Mouse (Mus musculus): ENCODE data around the gene Olfr134.
"Not testable (repeated sequence)": the region's sequence is repeated elsewhere in the genome, so short reads cannot be mapped to it uniquely, and the experiment has no call there.

The Olfr134 gene

DNA sequence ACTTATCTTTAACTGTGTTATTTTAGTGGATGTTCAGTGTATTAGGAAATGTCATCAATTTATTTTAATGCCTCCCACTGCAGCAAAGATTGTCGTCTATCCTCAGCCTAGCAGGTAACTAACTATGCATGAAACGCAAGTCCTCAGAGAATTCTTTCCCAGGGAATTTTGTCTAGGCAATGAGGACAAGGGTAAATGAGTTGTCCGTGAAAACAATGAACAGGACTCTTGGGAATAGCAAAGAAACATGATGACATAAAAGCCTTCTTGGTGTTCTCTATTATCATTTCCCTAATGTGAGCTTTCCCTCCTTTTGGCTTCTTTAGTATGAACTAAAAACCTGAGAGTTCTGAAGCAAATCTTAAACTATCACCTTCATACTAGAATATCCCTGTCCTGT, at the start of gene Olfr134:
Gene Olfr134, plus strand, starts transcription at position 301 of the 400 bp plus-strand sequence.
- DNase-seq (ENCODE audit: low spot score): no peak

- not testable (repeated sequence) for DNase-seq (ENCODE audit: low spot score)
These were observed 47.0 kb upstream of the Olfr134 start for GRCm38 (mm10) chr17:38124199-38124598.

DNA sequence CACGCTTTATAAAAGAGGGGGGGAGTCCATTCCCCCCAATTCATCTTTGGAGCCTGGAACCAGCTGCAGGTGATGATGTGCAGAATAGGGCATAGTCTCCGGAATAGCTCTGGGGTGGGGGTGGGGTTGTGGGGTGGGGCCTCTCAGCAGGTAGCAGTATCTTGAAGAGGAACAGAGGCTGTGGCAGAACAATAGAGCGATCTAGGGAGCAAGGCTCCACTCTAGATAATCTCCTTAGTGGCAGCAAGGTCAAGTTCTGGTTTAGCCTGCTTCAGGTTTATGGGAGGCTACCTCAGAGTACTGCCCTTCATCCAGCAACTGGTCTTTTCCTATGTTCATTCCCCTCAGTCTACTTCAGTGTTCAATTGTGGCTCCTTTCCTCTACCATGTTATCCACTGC, 45.8 kb upstream of the Olfr134 start:
- not testable (repeated sequence) for DNase-seq (ENCODE audit: low spot score)

DNA sequence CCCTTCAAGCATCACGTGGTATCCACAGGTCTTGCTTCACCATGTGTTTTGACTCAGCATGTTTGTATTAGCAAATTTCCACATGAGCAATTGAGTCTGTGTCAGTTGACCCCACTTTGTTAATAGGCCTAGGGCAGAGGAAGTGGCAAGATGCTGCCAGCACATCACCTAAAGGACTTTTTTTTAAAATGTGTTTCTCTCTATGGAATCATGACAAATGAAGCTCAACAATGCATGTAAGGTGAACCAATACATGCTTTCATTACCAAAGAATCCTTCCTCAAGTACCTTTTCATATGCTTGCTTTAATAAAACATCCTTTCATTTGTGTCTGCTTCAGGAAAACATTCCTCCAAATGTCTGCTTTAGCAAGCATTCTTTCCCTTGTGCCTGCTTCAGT, 36.8 kb upstream of the Olfr134 start, which contains the start of gene Olfr132:
Gene Olfr132, minus strand, starts transcription at position 101 of the 400 bp plus-strand sequence.
- DNase-seq (ENCODE audit: low spot score): no peak

GRCm38 (mm10) chr17:38144981-38145380, 26.2 kb upstream of the Olfr134 start, which contains the start of gene Olfr133:
Gene Olfr133 (plus strand): TSS chr17:38145281.
- DNase-seq (ENCODE audit: low spot score): no peak

- DNase-seq (ENCODE audit: low spot score): no peak
These were observed 32.8 kb downstream of the Olfr134 start, which contains the start of gene Olfr135 for GRCm38 (mm10) chr17:38204035-38204434. Gene Olfr135 (plus strand): TSS chr17:38204335.

All from testis, postnatal 14 days (tissue).